Mouse (Mus musculus) hindbrain, embryonic 14.5 days (tissue): ENCODE data around the gene Uba52. TPM values are rescaled to one million over a fixed set of nuclear protein-coding genes. Genes with fewer than 3 reads are reported as not detected.
"Not testable (repeated sequence)": the region's sequence is repeated elsewhere in the genome, so short reads cannot be mapped to it uniquely, and the experiment has no call there.

Experiments
- ATAC-seq: fragments of 200-750 bp; cut with Nextera tagmentation; 2 replicates; pipeline ENCODE4 v1.8.0; 2017; ENCODE audit warnings: moderate number of reproducible peaks, mild to moderate bottlenecking, moderate TSS enrichment, moderate library complexity; ENCODE audit not compliant: low FRiP score
- DNase-seq: peaks from one replicate; pipeline ENCODE4 v3.0.0-alpha.2; 2015; ENCODE audit warnings: low spot score
- H3K27ac ChIP-seq: fragments of 300-500 bp; sonication (generic); 2 replicates; pipeline ENCODE4 v1.5.1; 2014; ENCODE audit warnings: mild to moderate bottlenecking, moderate library complexity
- H3K27me3 ChIP-seq: fragments of 300-500 bp; sonication (generic); 2 replicates; pipeline ENCODE4 v1.6.1; 2014; ENCODE audit warnings: mild to moderate bottlenecking, low read length, mixed read lengths; ENCODE audit not compliant: control insufficient read depth, insufficient read depth
- H3K36me3 ChIP-seq: fragments of 300-500 bp; sonication (generic); replicated peaks from 2 replicates; pipeline ENCODE4 v1.6.1; 2014; ENCODE audit not compliant: control insufficient read depth, insufficient read depth
- H3K4me1 ChIP-seq: fragments of 300-500 bp; sonication (generic); replicated peaks from 2 replicates; pipeline ENCODE4 v1.6.1; 2014; ENCODE audit warnings: antibody characterized with exemption, low read length, mixed read lengths; ENCODE audit not compliant: control insufficient read depth, insufficient read depth
- H3K4me2 ChIP-seq: fragments of 300-500 bp; sonication (generic); replicated peaks from 2 replicates; pipeline ENCODE4 v1.6.1; 2014; ENCODE audit warnings: mild to moderate bottlenecking, moderate library complexity
- H3K4me3 ChIP-seq: fragments of 300-500 bp; sonication (generic); replicated peaks from 2 replicates; pipeline ENCODE4 v1.5.1; 2014; ENCODE audit warnings: mild to moderate bottlenecking, low read length
- H3K9ac ChIP-seq: fragments of 300-500 bp; sonication (generic); 2 replicates; pipeline ENCODE4 v1.6.1; 2014
- H3K9me3 ChIP-seq: fragments of 300-500 bp; sonication (generic); 2 replicates; pipeline ENCODE4 v1.6.1; 2016; ENCODE audit warnings: low read length; ENCODE audit not compliant: control insufficient read depth
- WGBS: fragments of 180-500 bp; shearing (Covaris S2); extraction: QIAGEN DNeasy Blood & Tissue Kit; methylation state at CpG from one replicate; pipeline ENCODE4 v1.1.7; 2014; 5-methylcytosine and 5-hydroxymethylcytosine counted together
- polyA plus RNA-seq: library from polyadenylated mRNA; unstranded; fragments of >200 nt; fragmentation: Nextera tagmentation; extraction: Ambion mirVana; gene quantifications from 2 replicates; pipeline ENCODE4 v1.2.1, GENCODE M21; 2014

Uba52 gene
- polyA plus RNA-seq, 1 experiment from 2014 or later, result 778 TPM

GRCm38 (mm10) chr8:70522592-70523403, 12.2 kb upstream of the Uba52 start:
- H3K36me3 ChIP-seq, result 0 out of 2 replicates have a peak, but pooled peaks cover 15% of the 10 kb centered on the region
- H3K4me1 ChIP-seq, result peaks cover 22% of the 10 kb centered on the region
- H3K27ac ChIP-seq, result peak overlapping the region; percentile 92
- H3K9ac ChIP-seq, result peak overlapping the region; percentile 69
- under 1% methylated on average over 51 of the region's 51 CpGs for WGBS
- peak overlapping the region; percentile 71 for H3K4me2 ChIP-seq
- ATAC-seq (peak; percentile 87), DNase-seq (peak; percentile 98)
- H3K27me3 ChIP-seq, result no peaks in the 10 kb centered on the region
- H3K4me3 ChIP-seq, result peak overlapping the region; percentile 71
- no peaks in the 10 kb centered on the region for H3K9me3 ChIP-seq

GRCm38 (mm10) chr8:70519606-70520005, 9.0 kb upstream of the Uba52 start:
- Histone ChIP-seq H3K27me3 (no peaks in the 10 kb centered on the region), H3K36me3 (peaks cover 26% of the 10 kb centered on the region), H3K4me2 (no peak overlapping the region), H3K9ac (no peak overlapping the region), H3K4me3 (no peak overlapping the region), H3K9me3 (no peaks in the 10 kb centered on the region), H3K27ac (no peak overlapping the region), H3K4me1 (peaks cover 11% of the 10 kb centered on the region; the same call in 1 of the 2 replicates)
- ATAC-seq (no peak), DNase-seq (no peak)
- 83% methylated on average over 2 of the region's 2 CpGs for WGBS

- Histone ChIP-seq H3K4me3 (no peak overlapping the region), H3K27me3 (no peaks in the 10 kb centered on the region), H3K27ac (no peak overlapping the region), H3K36me3 (peaks cover 31% of the 10 kb centered on the region), H3K9ac (no peak overlapping the region), H3K4me2 (no peak overlapping the region), H3K9me3 (no peaks in the 10 kb centered on the region), H3K4me1 (peaks cover 11% of the 10 kb centered on the region; the same call in 1 of the 2 replicates)
- no peak for DNase-seq
- ATAC-seq, result no peak
- WGBS, result 91% methylated on average over 6 of the region's 6 CpGs
These were observed 8.4 kb upstream of the Uba52 start for GRCm38 (mm10) chr8:70519043-70519442.

GRCm38 (mm10) chr8:70517940-70518643, 7.5 kb upstream of the Uba52 start:
- Histone ChIP-seq H3K4me1 (peaks cover 6% of the 10 kb centered on the region; the same call in 1 of the 2 replicates), H3K4me2 (no peak overlapping the region), H3K27ac (no peak overlapping the region), H3K36me3 (peaks cover 37% of the 10 kb centered on the region), H3K9me3 (no peaks in the 10 kb centered on the region), H3K9ac (no peak overlapping the region), H3K4me3 (no peak overlapping the region), H3K27me3 (no peaks in the 10 kb centered on the region)
- 80% methylated on average over 10 of the region's 10 CpGs for WGBS
- ATAC-seq, result no peak
- no peak for DNase-seq

GRCm38 (mm10) chr8:70513441-70513840, 2.8 kb upstream of the Uba52 start:
- ATAC-seq, result no peak
- Histone ChIP-seq H3K36me3 (peaks cover 31% of the 10 kb centered on the region), H3K4me3 (no peak overlapping the region), H3K4me2 (no peak overlapping the region), H3K27me3 (no peaks in the 10 kb centered on the region), H3K9me3 (no peaks in the 10 kb centered on the region), H3K9ac (no peak overlapping the region), H3K4me1 (peaks cover 16% of the 10 kb centered on the region), H3K27ac (no peak overlapping the region)
- 70% methylated on average over 2 of the region's 2 CpGs for WGBS
- DNase-seq, result no peak

GRCm38 (mm10) chr8:70512253-70512903, 1.8 kb upstream of the Uba52 start:
- Histone ChIP-seq H3K9ac (no peak overlapping the region), H3K27ac (no peak overlapping the region), H3K9me3 (no peaks in the 10 kb centered on the region), H3K4me3 (no peak overlapping the region), H3K27me3 (no peaks in the 10 kb centered on the region), H3K4me2 (no peak overlapping the region), H3K36me3 (peaks cover 39% of the 10 kb centered on the region), H3K4me1 (peaks cover 16% of the 10 kb centered on the region)
- WGBS, result 94% methylated on average over 11 of the region's 11 CpGs
- ATAC-seq (no peak), DNase-seq (no peak)

GRCm38 (mm10) chr8:70511770-70512169, 1.2 kb upstream of the Uba52 start:
- DNase-seq (no peak), ATAC-seq (no peak)
- Histone ChIP-seq H3K27ac (no peak overlapping the region), H3K4me3 (no peak overlapping the region), H3K4me1 (peaks cover 16% of the 10 kb centered on the region), H3K9me3 (no peaks in the 10 kb centered on the region), H3K4me2 (no peak overlapping the region), H3K27me3 (no peaks in the 10 kb centered on the region), H3K36me3 (peaks cover 45% of the 10 kb centered on the region), H3K9ac (no peak overlapping the region)
- WGBS, result 94% methylated on average over 2 of the region's 2 CpGs

- H3K27ac ChIP-seq, result peak overlapping the region; percentile 96
- not testable (repeated sequence) for H3K27me3 ChIP-seq, DNase-seq, ATAC-seq, H3K9me3 ChIP-seq
- 85% methylated on average over 6 of the region's 6 CpGs for WGBS
- H3K4me1 ChIP-seq, result peaks cover 16% of the 10 kb centered on the region
- peak overlapping the region; percentile 90 for H3K4me3 ChIP-seq
- H3K4me2 ChIP-seq, result peak overlapping the region; percentile 98
- peak overlapping the region; percentile 92; the same call in 1 of the 2 replicates for H3K9ac ChIP-seq
- H3K36me3 ChIP-seq, result peaks cover 40% of the 10 kb centered on the region
These were observed 573 bp upstream of the Uba52 start for GRCm38 (mm10) chr8:70511174-70511573.
